Mouse (Mus musculus) heart, adult 2 months (tissue): ENCODE measurements around the gene Mbip.

Experiments used
- CTCF ChIP-seq: fragments of 200-600 bp; IDR thresholded peaks from 2 replicates; pipeline ENCODE4 v1.8.1; 2022; ENCODE audit warnings: antibody characterized with exemption, mild to moderate bottlenecking, moderate library complexity
- EP300 ChIP-seq: fragments of 200-500 bp; IDR thresholded peaks from 2 replicates; pipeline ENCODE4 v1.6.1; 2011; ENCODE audit warnings: low read depth, low read length, control low read depth; ENCODE audit not compliant: insufficient read depth
- POLR2A ChIP-seq: fragments of 200-500 bp; IDR thresholded peaks from 2 replicates; pipeline ENCODE4 v1.6.1; 2011; ENCODE audit warnings: mild to moderate bottlenecking, low read depth, low read length, control low read depth; ENCODE audit not compliant: insufficient read depth

- TF ChIP-seq POLR2A (no peak), CTCF (no peak), EP300 (no peak)
Measured at GRCm38 (mm10) chr12:56318941-56319340, 26.8 kb downstream of the Mbip start.
